Mouse (Mus musculus) brain, embryonic 14.5 days (tissue): ENCODE data around the gene Spata19. TPM values are rescaled to one million over a fixed set of nuclear protein-coding genes. Genes with fewer than 3 reads are reported as not detected.
A peak's percentile ranks its signal among the peaks of the same experiment; 100 is the strongest.

Experiments
- DNase-seq: peaks from one replicate; pipeline ENCODE4 v3.0.0-alpha.2; 2011; ENCODE audit warnings: low read depth
- CTCF ChIP-seq: fragments of 200-500 bp; IDR thresholded peaks from 2 replicates; pipeline ENCODE4 v1.5.1; 2012; ENCODE audit warnings: inconsistent platforms, mild to moderate bottlenecking, moderate library complexity, borderline replicate concordance; ENCODE audit not compliant: insufficient read depth, insufficient read length; ENCODE audit errors: extremely low read depth
- POLR2A ChIP-seq: fragments of 200-500 bp; IDR thresholded peaks from 2 replicates; pipeline ENCODE4 v1.6.1; 2012; ENCODE audit warnings: mild to moderate bottlenecking, inconsistent platforms, borderline replicate concordance; ENCODE audit not compliant: poor library complexity, insufficient read depth, insufficient read length, severe bottlenecking; ENCODE audit errors: extremely low read depth
- polyA plus RNA-seq: library from polyadenylated mRNA; depleted of rRNA; stranded (reverse); fragments of >200 nt; gene quantifications from 2 replicates; pipeline ENCODE4 v1.2.3, GENCODE M21; 2012; rRNA removed

Spata19 gene
- 0.14 TPM in 1 of 2 replicates, not detected in the other for polyA plus RNA-seq

GRCm38 (mm10) chr9:27396500-27396899 is at the start of gene Spata19:
Gene Spata19 (plus strand): TSS chr9:27396800.
- TF ChIP-seq POLR2A (no peak), CTCF (no peak)
- DNase-seq: no peak

- DNase-seq: no peak
- TF ChIP-seq CTCF (no peak), POLR2A (no peak)
Measured at GRCm38 (mm10) chr9:27353082-27353481, 43.5 kb upstream of the Spata19 start.

GRCm38 (mm10) chr9:27357893-27358292 is 38.7 kb upstream of the Spata19 start:
- TF ChIP-seq POLR2A (no peak), CTCF (no peak)
- no peak for DNase-seq

GRCm38 (mm10) chr9:27367231-27367630 is 29.4 kb upstream of the Spata19 start:
- TF ChIP-seq CTCF (no peak), POLR2A (no peak)

GRCm38 (mm10) chr9:27369108-27369507 is 27.5 kb upstream of the Spata19 start:
- TF ChIP-seq CTCF (no peak), POLR2A (no peak)
- no peak for DNase-seq

More at GRCm38 (mm10) chr9:27367231-27367630, 29.4 kb upstream of the Spata19 start:
- no peak for DNase-seq

GRCm38 (mm10) chr9:27375746-27376145 is 20.9 kb upstream of the Spata19 start:
- no peak for DNase-seq
- TF ChIP-seq POLR2A: no peak
- TF ChIP-seq CTCF: no peak

GRCm38 (mm10) chr9:27386951-27387350 is 9.6 kb upstream of the Spata19 start:
- DNase-seq: no peak
- TF ChIP-seq POLR2A (no peak), CTCF (no peak)

- peak; percentile 7 for DNase-seq
- TF ChIP-seq CTCF (no peak), POLR2A (no peak)
Measured at GRCm38 (mm10) chr9:27401169-27401568, 4.6 kb downstream of the Spata19 start.

GRCm38 (mm10) chr9:27409733-27410132 is 13.1 kb downstream of the Spata19 start:
- peak; percentile 77; the same call in 1 of the 2 replicates for TF ChIP-seq CTCF
- no peak for TF ChIP-seq POLR2A

GRCm38 (mm10) chr9:27414058-27414460 is 17.5 kb downstream of the Spata19 start:
- TF ChIP-seq CTCF: peak; percentile 99
- no peak for TF ChIP-seq POLR2A

More at GRCm38 (mm10) chr9:27409733-27410132, 13.1 kb downstream of the Spata19 start:
- DNase-seq: peak; percentile 89

GRCm38 (mm10) chr9:27424511-27424910 is 27.9 kb downstream of the Spata19 start:
- DNase-seq: peak; percentile 54
- no peak for TF ChIP-seq POLR2A
- peak; percentile 11; the same call in 1 of the 2 replicates for TF ChIP-seq CTCF

More at GRCm38 (mm10) chr9:27414058-27414460, 17.5 kb downstream of the Spata19 start:
- DNase-seq: peak; percentile 90

GRCm38 (mm10) chr9:27428552-27428951 is 32.0 kb downstream of the Spata19 start:
- TF ChIP-seq POLR2A: no peak
- TF ChIP-seq CTCF: no peak
- no peak for DNase-seq
